Mouse (Mus musculus) spleen, postnatal 36 days (tissue): ENCODE results near the gene Mtif2.
A peak's percentile ranks its signal among the peaks of the same experiment; 100 is the strongest.

Experiments used
- DNase-seq, 2 experiments: peaks; one replicate each; pipeline ENCODE4 v3.0.0; 2022; ENCODE audit warnings: low spot score in 2 of 2, mixed read lengths in 1 of 2

Mtif2 gene

DNA sequence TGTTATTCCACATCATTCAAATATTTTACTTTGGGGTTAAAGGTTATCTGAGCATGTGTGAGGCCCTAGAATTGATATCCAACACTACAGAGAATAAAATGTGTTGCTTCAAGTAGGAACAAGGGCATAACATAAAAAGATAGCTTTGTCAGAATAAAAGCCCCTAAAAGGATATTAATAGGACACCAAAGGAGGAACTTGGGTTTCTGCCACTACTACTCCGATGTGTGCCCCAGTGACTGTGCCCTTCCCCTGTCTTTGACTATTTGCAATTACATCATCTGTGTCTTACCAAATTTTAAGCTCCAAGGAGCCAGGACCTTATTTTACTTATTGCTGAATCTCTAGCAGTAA is 23.2 kb downstream of the Mtif2 start:
- DNase-seq = peak; percentile 47 to 57

DNA sequence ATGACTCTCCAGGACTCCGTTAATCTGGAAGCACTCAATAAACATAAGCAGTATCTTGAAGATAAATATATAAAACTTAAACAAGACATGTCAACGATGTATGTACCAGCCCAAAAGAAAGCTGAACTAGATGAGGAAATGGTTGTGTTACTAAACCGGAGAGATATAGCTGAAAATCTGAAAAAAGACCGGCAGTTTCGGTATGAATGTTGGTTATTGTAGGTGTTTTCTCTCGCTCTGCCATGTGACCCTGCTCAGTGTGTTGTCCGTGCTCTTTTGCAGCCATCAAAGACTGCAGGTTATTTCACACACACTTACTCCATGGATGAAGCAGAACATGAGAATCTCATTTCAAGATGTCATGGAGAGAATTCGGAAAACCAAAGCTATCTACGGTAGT is 34.2 kb downstream of the Mtif2 start:
- DNase-seq = no peak

DNA sequence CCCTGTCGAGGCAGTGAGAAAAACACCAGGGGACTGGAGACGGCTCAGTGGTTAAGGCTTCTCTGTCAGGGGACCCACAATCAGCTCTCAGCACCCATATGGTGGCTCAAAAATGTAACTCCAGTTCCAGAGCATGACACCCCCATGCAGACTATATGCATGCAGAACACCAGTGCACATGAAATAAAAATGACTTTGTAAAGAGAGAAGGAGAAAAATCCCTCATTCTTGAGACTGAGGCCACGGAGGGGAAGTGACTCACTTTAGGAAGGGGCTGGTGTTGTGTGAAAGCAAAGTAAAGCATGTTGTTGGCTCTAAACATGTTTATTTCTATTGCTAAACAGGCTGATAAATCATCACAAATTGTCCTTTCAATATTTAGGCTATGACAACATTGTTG is 34.8 kb downstream of the Mtif2 start:
- no peak for DNase-seq

DNA sequence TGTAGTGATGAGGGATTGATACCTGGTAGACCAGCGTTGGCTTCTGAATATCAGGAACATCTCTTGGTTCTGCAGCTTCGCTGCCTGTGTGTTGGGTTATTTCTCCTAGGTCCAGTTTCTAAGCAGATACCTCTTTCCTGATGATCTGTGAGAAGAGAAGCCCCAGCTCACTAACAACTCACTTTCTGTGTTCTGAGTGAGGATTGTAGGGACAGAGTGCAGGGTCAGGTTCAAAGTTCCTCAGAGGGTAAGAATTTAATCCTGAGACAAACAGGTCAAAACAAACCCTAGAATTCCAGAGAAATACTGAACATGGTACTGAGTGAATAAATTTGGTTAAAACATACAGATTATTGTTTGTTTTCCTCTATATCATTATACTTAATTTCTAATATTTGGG is 37.2 kb downstream of the Mtif2 start:
- DNase-seq = no peak

DNA sequence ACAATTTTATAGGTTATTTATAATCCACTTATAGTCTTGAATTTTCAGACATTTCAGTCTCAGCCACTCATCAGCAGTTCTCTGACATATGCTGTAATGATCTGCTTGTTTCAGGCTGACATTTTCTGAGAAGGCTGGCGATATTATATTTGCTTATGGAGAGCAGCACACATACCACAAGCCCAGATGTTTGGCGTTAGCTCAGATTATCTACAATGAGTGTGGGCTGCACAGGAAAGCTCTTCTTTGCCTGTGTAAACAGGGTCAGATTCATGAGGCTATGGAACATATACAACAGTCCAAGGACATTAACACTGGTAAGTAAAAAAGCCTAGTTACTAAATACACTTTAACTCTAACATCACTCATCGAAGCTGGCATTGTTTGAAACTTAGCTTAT is 45.3 kb downstream of the Mtif2 start:
- no peak for DNase-seq

DNA sequence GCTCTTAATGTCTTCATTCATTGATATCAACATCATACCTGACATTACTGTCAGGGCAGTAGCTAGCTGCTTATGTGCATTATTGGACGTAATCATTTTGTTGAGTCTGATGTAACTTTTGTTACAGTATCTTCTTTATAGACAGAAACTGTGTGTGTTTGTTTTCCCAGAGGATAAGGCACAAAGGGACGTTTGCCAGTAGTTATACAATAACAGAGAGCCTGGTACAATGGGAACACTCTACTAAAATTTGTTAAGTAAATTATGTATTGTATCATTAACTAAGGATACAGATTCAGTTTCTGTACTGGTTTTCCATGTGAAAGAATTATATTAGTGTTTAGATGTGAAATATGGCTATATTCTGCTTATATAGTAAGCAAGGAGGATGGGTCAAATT is 46.4 kb downstream of the Mtif2 start:
- no peak for DNase-seq

DNA sequence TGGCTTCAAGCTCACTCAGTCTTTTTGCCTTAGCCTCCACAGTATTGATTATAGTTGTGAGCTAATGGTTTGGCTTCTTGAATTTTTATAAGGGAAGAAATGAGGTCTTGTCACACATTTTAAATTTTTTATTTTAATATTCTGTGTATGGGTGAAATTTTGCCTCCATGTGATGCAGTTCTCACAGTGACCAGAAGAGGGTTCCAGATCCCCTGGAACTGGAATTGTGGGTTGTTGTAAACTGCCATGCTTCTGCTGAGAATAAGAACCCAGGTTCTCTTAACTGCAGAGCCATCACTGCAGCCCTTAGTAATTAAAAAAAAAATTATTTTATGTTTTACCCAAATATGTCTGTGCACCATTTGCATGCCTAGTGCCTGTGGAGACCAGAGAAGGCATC is 53.4 kb downstream of the Mtif2 start:
- no peak for DNase-seq
